8 mouse cellular contexts compared by ENCODE assay signal in genomic region chrX:122826035-122826434, GRCm38 (mm10).
A peak's percentile ranks its signal among the peaks of the same experiment; 100 is the strongest.
DNase-seq lines count a peak whose midpoint lies in the region; ATAC-seq and TF ChIP-seq lines count a peak whose summit lies in the region.

No protein-coding gene starts in this region.

- ATAC-seq in hindbrain, embryonic 11.5 days (ENCODE audit: low FRiP score): no peak
- no peak for ATAC-seq in hindbrain, embryonic 12.5 days (ENCODE audit: low FRiP score)
- ATAC-seq in embryonic facial prominence, embryonic 14.5 days (ENCODE audit: low read depth): no peak
- no peak for ATAC-seq in limb, embryonic 14.5 days (ENCODE audit: low FRiP score, low read depth)
- ATAC-seq in monocyte, adult 5-6 weeks (replicated peaks; ENCODE audit: insufficient number of reproducible peaks, low FRiP score, low TSS enrichment, poor library complexity, severe bottlenecking): no peak
- ATAC-seq in forebrain, embryonic 15.5 days (replicated peaks): no peak

- H3K4me3 ChIP-seq in hindbrain, embryonic 11.5 days (ENCODE audit: low read depth, low read length): no peak overlapping the region
- no peak overlapping the region for H3K4me3 ChIP-seq in hindbrain, embryonic 12.5 days
- no peak overlapping the region for H3K4me3 ChIP-seq in ES-E14 (ENCODE audit: insufficient read depth in 1 of 2, low read depth in 1 of 2, low read length in 2 of 2, poor library complexity in 1 of 2, severe bottlenecking in 1 of 2)
- no peak overlapping the region for H3K4me3 ChIP-seq in embryonic facial prominence, embryonic 14.5 days (ENCODE audit: low read depth, low read length)
- H3K4me3 ChIP-seq in limb, embryonic 14.5 days (replicated peaks; ENCODE audit: low read length): no peak overlapping the region
- H3K4me3 ChIP-seq in forebrain, embryonic 15.5 days: no peak overlapping the region

- H3K4me2 ChIP-seq in hindbrain, embryonic 11.5 days (replicated peaks; ENCODE audit: low read depth, low read length): no peak overlapping the region
- no peak overlapping the region for H3K4me2 ChIP-seq in hindbrain, embryonic 12.5 days (replicated peaks)
- no peak overlapping the region for H3K4me2 ChIP-seq in embryonic facial prominence, embryonic 14.5 days (ENCODE audit: low read depth, low read length)
- no peak overlapping the region for H3K4me2 ChIP-seq in limb, embryonic 14.5 days (replicated peaks; ENCODE audit: low read depth, low read length, severe bottlenecking)
- no peak overlapping the region for H3K4me2 ChIP-seq in forebrain, embryonic 15.5 days (replicated peaks)

- H3K27ac ChIP-seq in hindbrain, embryonic 11.5 days (ENCODE audit: low read depth, low read length): no peak overlapping the region
- no peak overlapping the region for H3K27ac ChIP-seq in hindbrain, embryonic 12.5 days
- no peak overlapping the region for H3K27ac ChIP-seq in ES-E14 (ENCODE audit: insufficient read depth, low read depth, low read length, poor library complexity, severe bottlenecking)
- no peak overlapping the region for H3K27ac ChIP-seq in embryonic facial prominence, embryonic 14.5 days (replicated peaks; ENCODE audit: low read depth, low read length)
- no peak overlapping the region for H3K27ac ChIP-seq in limb, embryonic 14.5 days (replicated peaks; ENCODE audit: low read depth, low read length)
- no peak overlapping the region for H3K27ac ChIP-seq in forebrain, embryonic 15.5 days (replicated peaks)

- WGBS in hindbrain, embryonic 11.5 days: 16% methylated on average over 4 of the region's 4 CpGs
- 17% methylated on average over 4 of the region's 4 CpGs for WGBS in hindbrain, embryonic 12.5 days
- 14% methylated on average over 4 of the region's 4 CpGs for whole genome bisulfite sequencing in embryonic facial prominence, embryonic 14.5 days
- 12% methylated on average over 4 of the region's 4 CpGs for WGBS in limb, embryonic 14.5 days
- 12% methylated on average over 4 of the region's 4 CpGs for WGBS in forebrain, embryonic 15.5 days

- no peak overlapping the region for H3K9ac ChIP-seq in hindbrain, embryonic 11.5 days (ENCODE audit: low read depth, low read length)
- no peak overlapping the region for H3K9ac ChIP-seq in hindbrain, embryonic 12.5 days
- no peak overlapping the region for H3K9ac ChIP-seq in ES-E14 (ENCODE audit: insufficient read depth, low read depth, low read length, poor library complexity, severe bottlenecking)
- H3K9ac ChIP-seq in embryonic facial prominence, embryonic 14.5 days (ENCODE audit: low read depth, low read length): no peak overlapping the region
- H3K9ac ChIP-seq in limb, embryonic 14.5 days (ENCODE audit: low read depth, low read length, severe bottlenecking): no peak overlapping the region
- H3K9ac ChIP-seq in forebrain, embryonic 15.5 days (replicated peaks): no peak overlapping the region

- H3K27me3 ChIP-seq in hindbrain, embryonic 11.5 days (ENCODE audit: control insufficient read depth, insufficient read depth, low read length): no peaks in the 10 kb centered on the region
- no peaks in the 10 kb centered on the region for H3K27me3 ChIP-seq in hindbrain, embryonic 12.5 days
- H3K27me3 ChIP-seq in embryonic facial prominence, embryonic 14.5 days (replicated peaks; ENCODE audit: control insufficient read depth, insufficient read depth, low read length): no peaks in the 10 kb centered on the region
- H3K27me3 ChIP-seq in limb, embryonic 14.5 days (ENCODE audit: control insufficient read depth, insufficient read depth, low read length): no peaks in the 10 kb centered on the region
- H3K27me3 ChIP-seq in forebrain, embryonic 15.5 days: no peaks in the 10 kb centered on the region

- no peaks in the 10 kb centered on the region for H3K9me3 ChIP-seq in hindbrain, embryonic 11.5 days (ENCODE audit: control insufficient read depth, low read length)
- H3K9me3 ChIP-seq in hindbrain, embryonic 12.5 days (replicated peaks): no peaks in the 10 kb centered on the region
- H3K9me3 ChIP-seq in ES-E14 (ENCODE audit: control insufficient read depth, insufficient read depth, low read depth, low read length): no peaks in the 10 kb centered on the region
- no peaks in the 10 kb centered on the region for H3K9me3 ChIP-seq in embryonic facial prominence, embryonic 14.5 days (ENCODE audit: control insufficient read depth, low read length)
- no peaks in the 10 kb centered on the region for H3K9me3 ChIP-seq in limb, embryonic 14.5 days (ENCODE audit: control insufficient read depth, low read length)
- H3K9me3 ChIP-seq in forebrain, embryonic 15.5 days: no peaks in the 10 kb centered on the region

- in situ Hi-C loops in ES-E14 (cut with MboI; ENCODE audit: low sequenced_read_pairs in 2 of 2, unreplicated experiment in 2 of 2): no loop called here

- H3K4me1 ChIP-seq in hindbrain, embryonic 11.5 days (replicated peaks; ENCODE audit: control insufficient read depth, insufficient read depth, low read length): no peaks in the 10 kb centered on the region
- no peaks in the 10 kb centered on the region for H3K4me1 ChIP-seq in hindbrain, embryonic 12.5 days
- no peaks in the 10 kb centered on the region for H3K4me1 ChIP-seq in ES-E14 (ENCODE audit: control insufficient read depth in 2 of 2, insufficient read depth in 2 of 2, low read length in 2 of 2, poor library complexity in 1 of 2)
- no peaks in the 10 kb centered on the region for H3K4me1 ChIP-seq in embryonic facial prominence, embryonic 14.5 days (ENCODE audit: control insufficient read depth, insufficient read depth, low read length)
- no peaks in the 10 kb centered on the region for H3K4me1 ChIP-seq in limb, embryonic 14.5 days (ENCODE audit: control insufficient read depth, insufficient read depth, low read length)
- no peaks in the 10 kb centered on the region for H3K4me1 ChIP-seq in forebrain, embryonic 15.5 days

- TF ChIP-seq POLR2A in limb, embryonic 14.5 days (IDR thresholded peaks at IDR 0.05; ENCODE audit: borderline replicate concordance, extremely low read depth, insufficient read depth, insufficient read length): no peak

- DNase-seq in hindbrain, embryonic 11.5 days (ENCODE audit: low spot score): peak; percentile 32
- peak; percentile 7 for DNase-seq in ES-E14 (ENCODE audit: low read depth, low spot score)
- peak; percentile 2 for DNase-seq in embryonic facial prominence, embryonic 14.5 days (ENCODE audit: low spot score)
- DNase-seq in limb, embryonic 14.5 days (ENCODE audit: low spot score): peak; percentile 8
- no peak for DNase-seq in spleen, postnatal 10 days (ENCODE audit: low spot score in 2 of 2)

- no peaks in the 10 kb centered on the region for H3K36me3 ChIP-seq in hindbrain, embryonic 11.5 days (ENCODE audit: control insufficient read depth, insufficient read depth, low read length)
- no peaks in the 10 kb centered on the region for H3K36me3 ChIP-seq in hindbrain, embryonic 12.5 days
- no peaks in the 10 kb centered on the region for H3K36me3 ChIP-seq in ES-E14 (ENCODE audit: control insufficient read depth, insufficient read depth, low read length, poor library complexity, severe bottlenecking)
- no peaks in the 10 kb centered on the region for H3K36me3 ChIP-seq in embryonic facial prominence, embryonic 14.5 days (ENCODE audit: control insufficient read depth, insufficient read depth, low read length)
- no peaks in the 10 kb centered on the region for H3K36me3 ChIP-seq in limb, embryonic 14.5 days (ENCODE audit: control insufficient read depth, insufficient read depth, low read length)
- no peaks in the 10 kb centered on the region for H3K36me3 ChIP-seq in forebrain, embryonic 15.5 days

TF ChIP-seq in ES-E14, 5 proteins besides CTCF, POLR2A, EP300 and RAD21:
- no peak for TF ChIP-seq ZNF384 (IDR thresholded peaks at IDR 0.05; ENCODE audit: low read depth, low read length)

Comparison
In these comparisons a context has a peak if more than half of its experiments do, and no peak if none do; other contexts are left out.
1. DNase-seq: peak in hindbrain, embryonic 11.5 days (single experiment), ES-E14 (single experiment), embryonic facial prominence, embryonic 14.5 days (single experiment) and limb, embryonic 14.5 days (single experiment); none in spleen, postnatal 10 days (0 of 2).